Mouse (Mus musculus) testis, adult 2 months (tissue): ENCODE measurements at regions not wholly inside any gene's neighbourhood (a gene's known extent, or its start where the extent isn't known, plus 50 kb on each side); places are given as distances from the start of the nearest gene placed in this dataset.

ENCODE experiments used
- H3K27ac ChIP-seq: fragments of 200-500 bp; 2 replicates; pipeline ENCODE4 v1.5.1; 2012; ENCODE audit warnings: low read depth, low read length; ENCODE audit not compliant: control insufficient read depth, insufficient read depth
- H3K27me3 ChIP-seq: fragments of 200-500 bp; 2 replicates; pipeline ENCODE4 v1.6.1; 2012; ENCODE audit warnings: mild to moderate bottlenecking, low read length, moderate library complexity; ENCODE audit not compliant: control insufficient read depth, insufficient read depth
- H3K36me3 ChIP-seq: fragments of 200-500 bp; 2 replicates; pipeline ENCODE4 v1.6.1; 2012; ENCODE audit warnings: mild to moderate bottlenecking, low read length; ENCODE audit not compliant: control insufficient read depth, insufficient read depth
- H3K4me1 ChIP-seq: fragments of 200-500 bp; 2 replicates; pipeline ENCODE4 v1.6.1; 2012; ENCODE audit warnings: low read length; ENCODE audit not compliant: control insufficient read depth, insufficient read depth
- H3K4me3 ChIP-seq: fragments of 200-500 bp; 2 replicates; pipeline ENCODE4 v1.5.1; 2012; ENCODE audit warnings: low read depth, mild to moderate bottlenecking, low read length, moderate library complexity, mixed read lengths; ENCODE audit not compliant: control insufficient read depth
- CTCF ChIP-seq: fragments of 200-500 bp; IDR thresholded peaks from 2 replicates; pipeline ENCODE4 v1.5.1; 2012; ENCODE audit warnings: low read depth, mild to moderate bottlenecking, inconsistent platforms, low read length, moderate library complexity; ENCODE audit not compliant: control insufficient read depth, insufficient read depth, insufficient replicate concordance
- POLR2A ChIP-seq: fragments of 200-500 bp; IDR thresholded peaks from 2 replicates; pipeline ENCODE4 v1.6.1; 2012; ENCODE audit warnings: low read depth, mild to moderate bottlenecking, inconsistent platforms, low read length, moderate library complexity; ENCODE audit not compliant: control insufficient read depth

DNA sequence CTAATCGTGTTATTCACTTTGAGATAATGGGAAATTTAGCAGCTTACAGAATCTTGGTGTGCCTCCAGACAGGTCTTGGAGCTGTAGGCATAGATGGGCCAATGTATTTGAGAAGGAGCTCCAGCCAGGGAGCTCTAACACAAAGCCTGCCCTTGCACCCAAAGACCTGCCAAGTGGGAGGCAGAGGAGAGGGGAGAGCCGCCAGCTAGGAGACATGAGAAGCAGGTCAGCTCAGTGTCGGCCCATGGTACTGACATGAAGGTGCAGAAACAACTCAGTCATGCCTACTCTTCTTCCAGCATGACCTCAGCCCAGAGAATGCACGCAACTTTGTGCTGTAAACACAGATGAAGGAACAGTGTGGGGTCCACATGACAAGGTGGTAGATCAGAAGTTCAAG is 128.8 kb downstream of the Ackr3 start:
- no peaks in the 10 kb centered on the region for H3K36me3 ChIP-seq
- no peaks in the 10 kb centered on the region for H3K27me3 ChIP-seq
- H3K27ac ChIP-seq: no peak overlapping the region
- H3K4me3 ChIP-seq: no peak overlapping the region
- no peaks in the 10 kb centered on the region for H3K4me1 ChIP-seq
- TF ChIP-seq POLR2A (no peak), CTCF (no peak)

DNA sequence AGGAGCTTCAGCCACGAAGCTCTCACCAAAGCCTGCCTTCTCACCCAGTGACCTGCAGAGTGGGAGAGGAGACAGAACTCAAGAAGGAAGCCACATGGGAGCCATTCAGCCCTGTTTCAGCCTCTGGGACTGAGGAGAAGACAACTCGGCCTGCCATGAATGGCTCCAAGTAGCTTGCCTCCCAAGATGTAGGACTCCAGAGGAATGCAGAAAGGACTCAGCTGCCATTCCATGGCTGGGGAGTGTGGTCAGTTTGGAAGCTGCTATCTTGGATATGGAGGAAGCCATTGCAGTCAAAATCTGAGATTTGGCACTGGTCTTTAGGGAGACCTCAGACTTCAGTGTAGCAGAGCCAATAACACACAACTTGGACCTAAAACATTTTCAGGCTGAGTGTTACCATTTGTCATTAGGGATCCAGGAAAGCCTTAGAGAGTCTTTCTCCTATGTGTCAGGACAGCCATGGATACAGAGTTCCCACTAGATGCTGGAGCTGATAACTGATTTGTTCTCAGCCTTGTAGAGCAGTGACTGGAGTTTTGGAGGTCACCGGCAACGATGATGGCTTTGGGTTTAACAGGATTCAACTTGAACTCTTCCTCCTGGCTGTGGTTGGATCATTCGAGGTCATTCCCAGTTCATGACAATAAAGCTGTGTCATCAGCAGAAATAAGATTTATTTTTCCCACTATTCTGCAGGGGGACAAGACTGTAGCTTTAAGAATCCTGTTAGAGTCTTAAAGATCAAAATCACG is 130.1 kb downstream of the Ackr3 start:
- Histone ChIP-seq H3K4me1 (peaks cover 6% of the 10 kb centered on the region), H3K27ac (no peak overlapping the region), H3K4me3 (no peak overlapping the region), H3K27me3 (no peaks in the 10 kb centered on the region), H3K36me3 (no peaks in the 10 kb centered on the region)
- TF ChIP-seq POLR2A: no peak

- no peaks in the 10 kb centered on the region for H3K27me3 ChIP-seq
- no peak overlapping the region for H3K4me3 ChIP-seq
- no peak for TF ChIP-seq CTCF
- TF ChIP-seq POLR2A: no peak
- H3K27ac ChIP-seq: no peak overlapping the region
- H3K36me3 ChIP-seq: no peaks in the 10 kb centered on the region
- peaks cover 6% of the 10 kb centered on the region for H3K4me1 ChIP-seq
These were observed 131.4 kb downstream of the Ackr3 start for GRCm38 (mm10) chr1:90335001-90335747.

GRCm38 (mm10) chr1:90337876-90338316 is 134.1 kb downstream of the Ackr3 start:
- Histone ChIP-seq H3K27me3 (no peaks in the 10 kb centered on the region), H3K4me3 (no peak overlapping the region), H3K36me3 (no peaks in the 10 kb centered on the region), H3K4me1 (peaks cover 6% of the 10 kb centered on the region), H3K27ac (no peak overlapping the region)
- TF ChIP-seq CTCF (no peak), POLR2A (no peak)

GRCm38 (mm10) chr1:90342346-90342745 is 138.6 kb downstream of the Ackr3 start:
- Histone ChIP-seq H3K27ac (no peak overlapping the region), H3K36me3 (no peaks in the 10 kb centered on the region), H3K4me1 (peaks cover 6% of the 10 kb centered on the region), H3K27me3 (no peaks in the 10 kb centered on the region), H3K4me3 (no peak overlapping the region)
- TF ChIP-seq POLR2A (no peak), CTCF (no peak)

DNA sequence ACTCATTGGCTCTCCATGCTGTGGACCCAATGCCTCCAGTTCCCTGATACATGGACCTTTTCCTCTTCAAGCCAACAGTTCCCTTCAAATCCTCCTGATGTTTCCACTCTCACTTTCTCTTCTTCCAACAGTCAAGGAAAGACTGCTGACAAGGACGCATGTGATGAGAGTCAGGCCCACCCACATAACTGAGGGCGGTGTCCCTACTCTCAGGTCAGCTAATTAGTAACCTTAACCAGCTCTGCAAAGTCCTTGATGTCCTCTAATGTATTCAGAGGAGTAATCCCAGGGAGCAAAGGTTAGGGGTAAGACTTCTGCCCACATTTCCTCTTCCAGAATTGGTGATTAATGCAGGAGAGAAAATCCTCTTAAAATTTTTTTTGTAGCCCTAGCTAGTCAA is 139.7 kb downstream of the Ackr3 start:
- no peaks in the 10 kb centered on the region for H3K36me3 ChIP-seq
- no peaks in the 10 kb centered on the region for H3K27me3 ChIP-seq
- TF ChIP-seq POLR2A (no peak), CTCF (no peak)
- no peaks in the 10 kb centered on the region for H3K4me1 ChIP-seq
- no peak overlapping the region for H3K4me3 ChIP-seq
- no peak overlapping the region for H3K27ac ChIP-seq

- no peaks in the 10 kb centered on the region for H3K27me3 ChIP-seq
- H3K36me3 ChIP-seq: no peaks in the 10 kb centered on the region
- no peaks in the 10 kb centered on the region for H3K4me1 ChIP-seq
- H3K27ac ChIP-seq: no peak overlapping the region
- TF ChIP-seq POLR2A (no peak), CTCF (no peak)
- H3K4me3 ChIP-seq: no peak overlapping the region
These were observed 143.3 kb downstream of the Ackr3 start for GRCm38 (mm10) chr1:90347032-90347431.
